Mouse (Mus musculus) Patski (cell line): ENCODE results near the gene Lyrm9. TPM values are rescaled to one million over a fixed set of nuclear protein-coding genes. Genes with fewer than 3 reads are reported as not detected.

Experiments used
- ATAC-seq: fragments of 100-300 bp; one replicate; pipeline ENCODE4 v1.8.0; 2021
- CTCF ChIA-PET: fragments of 350-600 bp; sonication (Branson Sonifier 250); formaldehyde crosslinking; loops from one replicate; lab custom pipeline; 2022; ENCODE audit warnings: inconsistent platforms; lab: Charles Lee
- POLR2A ChIA-PET: fragments of 350-600 bp; sonication (Branson Sonifier 250); formaldehyde crosslinking; loops from one replicate; lab custom pipeline; 2022; ENCODE audit warnings: antibody characterized with exemption, inconsistent platforms; lab: Charles Lee
- DNase-seq: peaks from one replicate; pipeline ENCODE4 v3.0.0-alpha.2; 2011; ENCODE audit warnings: low read depth, low spot score
- H3K27me3 ChIP-seq: fragments of 371-371 bp; one replicate; pipeline ENCODE4 v1.5.1; 2021
- CTCF ChIP-seq: fragments of 100-300 bp; IDR thresholded peaks from one replicate; pipeline ENCODE4 v1.5.1; 2021
- in situ Hi-C: fragments of 300-500 bp; cut with MboI; formaldehyde crosslinking; loops from 3 replicates; pipeline ENCODE4 v1.11.1; 2018; ENCODE audit warnings: low pct_unique_long_range_greater_than_20kb, mixed read lengths
- polyA plus RNA-seq: library from polyadenylated mRNA; unstranded; gene quantifications from one replicate; pipeline ENCODE4 v1.2.3, GENCODE M21; 2021

The Lyrm9 gene
- polyA plus RNA-seq: 15.2 TPM

- peak; percentile 99 for TF ChIP-seq CTCF
- ATAC-seq: peak; percentile 74
- CTCF ChIA-PET: interaction anchor here (1.6 to 2.2 kb wide), 2 partner anchors 130 to 267 kb away, joined by 4 to 5 read pairs; no protein-coding TSS in a partner anchor
- H3K27me3 ChIP-seq: no peaks in the 10 kb centered on the region
- no peak for DNase-seq
- POLR2A ChIA-PET: no interaction called here
- in situ Hi-C loops: loop anchor here (5.0 kb wide), 1 partner anchor 264 kb away; no protein-coding TSS in a partner anchor
Observed at GRCm38 (mm10) chr11:78826442-78827013, at the start of gene Lyrm9. TSS of gene Lyrm9 (plus strand) at chr11:78826584.

GRCm38 (mm10) chr11:78777851-78778680, 48.3 kb upstream of the Lyrm9 start:
- ATAC-seq (no peak), DNase-seq (no peak)
- in situ Hi-C loops: no loop called here
- ChIA-PET POLR2A (no interaction called here), CTCF (no interaction called here)
- TF ChIP-seq CTCF: no peak
- peaks cover 3% of the 10 kb centered on the region for H3K27me3 ChIP-seq

GRCm38 (mm10) chr11:78780002-78780401, 46.4 kb upstream of the Lyrm9 start:
- ChIA-PET POLR2A (no interaction called here), CTCF (no interaction called here)
- in situ Hi-C loops: no loop called here
- ATAC-seq (no peak), DNase-seq (no peak)
- no peak for TF ChIP-seq CTCF
- H3K27me3 ChIP-seq: peaks cover 9% of the 10 kb centered on the region

GRCm38 (mm10) chr11:78780571-78780970, 45.8 kb upstream of the Lyrm9 start:
- peaks cover 9% of the 10 kb centered on the region for H3K27me3 ChIP-seq
- DNase-seq (no peak), ATAC-seq (no peak)
- ChIA-PET CTCF (no interaction called here), POLR2A (no interaction called here)
- in situ Hi-C loops: no loop called here
- no peak for TF ChIP-seq CTCF

GRCm38 (mm10) chr11:78782326-78782725, 44.1 kb upstream of the Lyrm9 start:
- no peak for ATAC-seq
- POLR2A ChIA-PET: no interaction called here

GRCm38 (mm10) chr11:78782791-78783347, 43.5 kb upstream of the Lyrm9 start:
- DNase-seq (no peak), ATAC-seq (no peak)
- no peak for TF ChIP-seq CTCF
- in situ Hi-C loops: no loop called here
- ChIA-PET POLR2A (no interaction called here), CTCF (no interaction called here)
- H3K27me3 ChIP-seq: peaks cover 9% of the 10 kb centered on the region

More at GRCm38 (mm10) chr11:78782326-78782725, 44.1 kb upstream of the Lyrm9 start:
- DNase-seq: no peak
- peaks cover 9% of the 10 kb centered on the region for H3K27me3 ChIP-seq
- in situ Hi-C loops: no loop called here
- CTCF ChIA-PET: no interaction called here
- TF ChIP-seq CTCF: no peak

GRCm38 (mm10) chr11:78786013-78786431, 40.4 kb upstream of the Lyrm9 start:
- ATAC-seq (no peak), DNase-seq (no peak)
- no peak for TF ChIP-seq CTCF
- H3K27me3 ChIP-seq: peaks cover 9% of the 10 kb centered on the region
- ChIA-PET POLR2A (no interaction called here), CTCF (no interaction called here)
- in situ Hi-C loops: no loop called here

GRCm38 (mm10) chr11:78789370-78790060, 36.9 kb upstream of the Lyrm9 start:
- ATAC-seq (no peak), DNase-seq (no peak)
- H3K27me3 ChIP-seq: peaks cover 7% of the 10 kb centered on the region
- ChIA-PET CTCF (no interaction called here), POLR2A (no interaction called here)
- in situ Hi-C loops: no loop called here
- TF ChIP-seq CTCF: no peak

GRCm38 (mm10) chr11:78791582-78791981, 34.8 kb upstream of the Lyrm9 start:
- no peak for TF ChIP-seq CTCF
- in situ Hi-C loops: no loop called here
- no peak for ATAC-seq
- DNase-seq: peak; percentile 41
- H3K27me3 ChIP-seq: peaks cover 3% of the 10 kb centered on the region
- POLR2A ChIA-PET: no interaction called here
- CTCF ChIA-PET: no interaction called here

GRCm38 (mm10) chr11:78792055-78792454, 34.3 kb upstream of the Lyrm9 start:
- DNase-seq: no peak
- ATAC-seq: no peak
- in situ Hi-C loops: no loop called here
- ChIA-PET POLR2A (no interaction called here), CTCF (no interaction called here)
- TF ChIP-seq CTCF: no peak
- H3K27me3 ChIP-seq: peaks cover 3% of the 10 kb centered on the region

GRCm38 (mm10) chr11:78792465-78792864, 33.9 kb upstream of the Lyrm9 start:
- DNase-seq (no peak), ATAC-seq (no peak)
- peaks cover 3% of the 10 kb centered on the region for H3K27me3 ChIP-seq
- POLR2A ChIA-PET: no interaction called here
- in situ Hi-C loops: no loop called here
- CTCF ChIA-PET: no interaction called here
- no peak for TF ChIP-seq CTCF
